Mouse (Mus musculus): ENCODE results near the gene Fam25c.
"Not testable (repeated sequence)": the region's sequence is repeated elsewhere in the genome, so short reads cannot be mapped to it uniquely, and the experiment has no call there.

Fam25c gene

DNA sequence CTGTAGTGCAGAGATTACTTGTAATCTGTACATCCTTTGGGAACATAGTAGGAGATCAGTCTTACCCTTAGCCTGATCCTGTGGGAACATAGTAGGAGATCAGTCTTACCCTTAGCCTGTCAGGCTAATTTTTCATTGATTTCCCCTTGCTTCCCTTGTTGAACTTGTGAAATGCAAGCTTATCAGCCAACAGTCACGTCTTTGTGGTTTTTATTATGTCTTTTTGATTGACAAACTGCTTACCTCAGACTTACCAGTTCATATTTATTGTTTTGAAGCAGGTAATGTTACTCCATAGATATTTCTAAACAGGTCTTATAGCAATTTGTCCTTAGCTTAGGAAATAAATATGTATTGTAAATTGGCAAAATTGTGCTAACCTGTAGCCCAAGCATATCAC, 27.6 kb downstream of the Fam25c start:
- DNase-seq (ENCODE audit: low read depth, low spot score): no peak

- no peak for DNase-seq (ENCODE audit: low read depth, low spot score)
Measured at GRCm38 (mm10) chr14:34326606-34327005, 28.6 kb downstream of the Fam25c start.

DNA sequence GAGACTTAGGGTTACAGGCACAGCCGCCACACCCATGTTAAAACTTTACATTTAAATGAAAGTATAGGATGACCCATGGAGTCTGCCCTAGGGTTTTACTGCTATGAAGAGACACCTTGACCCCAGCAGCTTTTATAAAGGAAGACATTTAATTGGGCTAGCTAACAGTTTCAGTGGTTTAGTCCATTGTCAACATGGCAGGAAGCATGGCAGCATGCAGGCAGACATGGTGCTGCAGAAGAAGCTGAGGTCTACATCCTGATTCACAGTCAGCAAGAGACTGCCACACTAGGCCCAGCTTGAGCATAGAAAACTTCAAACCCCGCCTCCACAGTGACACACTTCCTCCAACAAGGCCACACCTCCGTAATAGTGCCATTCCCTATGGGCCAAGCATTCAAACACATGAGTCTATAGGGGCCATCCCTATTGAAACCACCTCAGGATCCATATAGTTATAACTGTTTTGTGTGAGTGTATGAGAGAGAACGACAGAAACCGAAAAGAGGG, 31.6 kb downstream of the Fam25c start:
- DNase-seq (ENCODE audit: low read depth, low spot score): peak; percentile 82

DNA sequence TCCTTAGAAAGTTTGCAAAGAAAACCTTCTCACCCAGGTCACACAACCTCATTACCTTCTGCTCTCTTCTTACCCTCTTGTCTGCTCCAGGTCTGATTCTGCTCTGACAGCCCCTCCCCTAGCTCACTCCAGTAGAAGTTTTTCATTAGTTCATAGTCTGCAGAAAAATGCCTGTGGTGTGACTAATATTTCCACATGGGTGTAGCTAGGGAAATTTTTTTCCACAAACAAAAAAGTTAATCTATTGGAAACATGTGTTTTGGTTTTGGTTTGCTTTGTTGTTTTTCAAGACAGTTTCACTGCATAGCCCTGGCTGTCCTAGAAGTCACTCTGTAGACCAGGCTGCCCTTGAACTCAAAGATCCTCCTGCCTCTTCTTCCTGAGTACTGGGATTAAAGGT, 37.1 kb downstream of the Fam25c start:
- DNase-seq (ENCODE audit: low read depth, low spot score): no peak

DNA sequence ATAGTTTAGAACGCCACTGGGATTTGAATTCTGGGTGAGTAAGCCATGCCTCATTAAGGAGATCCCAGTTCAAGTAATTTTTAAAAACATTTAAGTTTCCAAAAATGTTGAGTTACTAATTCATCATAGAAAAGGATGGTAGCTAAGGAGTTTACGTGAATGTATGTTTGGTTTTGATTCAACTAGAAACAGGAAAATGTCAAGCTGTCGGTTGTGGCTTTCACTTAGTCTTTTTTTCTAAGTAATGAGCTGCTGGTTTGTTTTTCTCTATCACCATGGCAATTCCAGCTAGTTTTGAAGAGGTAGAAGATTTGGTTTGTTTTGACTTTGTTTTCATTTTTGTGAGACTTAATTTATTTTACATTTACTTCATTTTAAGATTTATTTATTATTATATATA, 37.8 kb downstream of the Fam25c start:
- no peak for DNase-seq (ENCODE audit: low read depth, low spot score)

GRCm38 (mm10) chr14:34316346-34316745, 38.9 kb downstream of the Fam25c start:
- DNase-seq (ENCODE audit: low read depth, low spot score): peak; percentile 48

- no peak for DNase-seq (ENCODE audit: low read depth, low spot score)
Measured at GRCm38 (mm10) chr14:34314796-34315195, 40.4 kb downstream of the Fam25c start.

GRCm38 (mm10) chr14:34314383-34314782, 40.9 kb downstream of the Fam25c start:
- not testable (repeated sequence) for DNase-seq (ENCODE audit: low read depth, low spot score)

DNA sequence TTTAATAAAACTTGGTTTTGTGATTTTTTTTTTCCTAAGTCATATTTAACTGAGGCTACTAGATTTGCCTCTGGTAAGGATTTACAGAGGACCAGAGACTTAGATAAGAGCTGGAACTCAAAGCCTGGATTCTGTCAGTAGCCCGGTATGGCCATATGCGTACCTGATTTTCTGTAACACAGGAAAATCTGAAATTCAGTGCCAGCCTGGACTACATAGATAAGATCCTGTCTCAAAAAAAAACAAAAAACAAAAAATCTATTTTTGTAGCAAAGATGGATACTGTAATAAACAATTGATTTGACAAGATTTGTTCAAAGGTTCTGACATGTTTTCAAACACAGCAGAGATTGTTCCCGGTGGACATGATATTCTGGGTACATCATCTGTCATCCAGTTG, 41.6 kb downstream of the Fam25c start:
- DNase-seq (ENCODE audit: low read depth, low spot score): no peak

- DNase-seq (ENCODE audit: low read depth, low spot score): peak; percentile 62
Measured at GRCm38 (mm10) chr14:34312339-34313048, 42.7 kb downstream of the Fam25c start.

GRCm38 (mm10) chr14:34311691-34312090, 43.5 kb downstream of the Fam25c start:
- DNase-seq (ENCODE audit: low read depth, low spot score): peak; percentile 66

- DNase-seq (ENCODE audit: low read depth, low spot score): peak; percentile 58
Measured at GRCm38 (mm10) chr14:34311021-34311631, 44.1 kb downstream of the Fam25c start.

DNA sequence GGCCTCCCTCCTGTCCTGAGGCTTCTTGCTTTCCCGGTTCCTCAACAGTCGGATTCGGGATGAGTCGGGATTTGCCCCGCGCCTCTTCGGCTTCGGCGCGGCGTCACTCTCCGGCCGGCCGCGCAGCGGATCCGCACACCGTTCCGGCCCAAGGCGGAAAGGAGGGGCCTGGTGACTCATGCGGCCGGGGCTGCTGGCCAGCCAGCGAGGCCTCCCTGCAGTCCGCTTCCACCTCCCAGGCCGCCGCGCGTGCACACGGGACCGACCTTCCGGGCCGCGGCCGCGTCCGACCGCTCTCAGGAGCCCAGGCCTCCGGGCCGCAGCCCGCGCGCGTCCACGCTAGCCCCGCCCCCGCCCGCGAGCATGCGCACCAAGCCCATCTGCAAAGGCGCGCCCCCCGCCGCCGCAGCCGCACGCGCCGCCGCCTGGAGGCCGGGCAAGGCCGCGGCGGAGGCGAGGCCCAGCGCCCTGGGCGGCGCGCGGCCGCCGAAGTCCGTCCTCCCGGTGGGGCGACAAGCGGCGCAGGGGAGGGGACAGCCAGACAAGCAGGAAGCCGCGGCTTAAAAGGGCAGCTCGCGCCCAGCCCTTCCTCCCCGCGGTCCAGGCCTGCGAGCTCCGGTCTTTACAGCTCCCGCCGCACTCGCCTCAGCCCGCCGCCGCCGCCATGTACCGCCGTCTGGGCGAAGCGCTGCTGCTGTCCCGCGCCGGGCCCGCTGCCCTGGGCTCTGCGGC, 44.8 kb downstream of the Fam25c start, which contains the start of the genes Shld2 and Glud1:
Gene Shld2, minus strand, starts transcription at position 260 of the 732 bp plus-strand sequence.
Gene Glud1, plus strand, starts transcription at position 494 of the 732 bp plus-strand sequence.
- peak; percentile 97 for DNase-seq (ENCODE audit: low read depth, low spot score)

DNA sequence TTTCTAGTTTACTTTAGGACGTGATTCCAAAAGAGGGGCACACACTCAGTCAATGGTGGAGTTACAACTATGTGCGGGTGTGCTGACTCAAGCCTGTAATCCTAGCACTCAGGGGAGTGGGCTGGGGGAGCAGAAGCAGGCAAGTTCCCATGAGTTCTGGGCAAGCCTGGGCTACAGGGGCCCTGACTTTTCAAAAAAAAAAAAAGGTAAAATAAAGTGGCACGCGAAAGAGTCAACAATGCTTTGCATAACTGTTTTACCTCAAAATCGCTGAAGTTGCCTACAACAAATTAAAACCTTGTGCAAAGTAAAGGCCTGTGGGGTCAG, 45.4 kb downstream of the Fam25c start:
- DNase-seq (ENCODE audit: low read depth, low spot score): no peak

DNA sequence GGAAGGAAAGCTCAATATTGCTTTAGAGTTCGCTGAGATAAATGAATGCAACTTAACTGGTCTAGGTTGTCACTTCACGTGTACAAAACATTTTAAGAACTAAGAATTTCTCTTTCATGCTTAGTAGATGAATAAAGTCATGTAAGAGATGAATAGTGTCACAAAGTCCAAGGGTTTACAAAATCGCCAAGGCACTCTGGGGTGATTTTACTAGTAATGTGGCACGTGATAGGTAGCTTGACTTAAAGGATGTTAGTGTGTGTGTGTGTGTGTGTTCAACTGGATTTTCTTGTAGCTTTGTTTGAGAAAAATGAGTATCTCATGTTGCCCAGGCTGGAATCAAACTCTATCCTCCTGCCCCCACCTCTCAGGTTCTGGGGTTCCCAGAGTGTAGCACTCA, 46.0 kb downstream of the Fam25c start:
- DNase-seq (ENCODE audit: low read depth, low spot score): no peak

GRCm38 (mm10) chr14:34303265-34303680, 52.0 kb downstream of the Fam25c start:
- peak; percentile 35 for DNase-seq (ENCODE audit: low read depth, low spot score)

DNA sequence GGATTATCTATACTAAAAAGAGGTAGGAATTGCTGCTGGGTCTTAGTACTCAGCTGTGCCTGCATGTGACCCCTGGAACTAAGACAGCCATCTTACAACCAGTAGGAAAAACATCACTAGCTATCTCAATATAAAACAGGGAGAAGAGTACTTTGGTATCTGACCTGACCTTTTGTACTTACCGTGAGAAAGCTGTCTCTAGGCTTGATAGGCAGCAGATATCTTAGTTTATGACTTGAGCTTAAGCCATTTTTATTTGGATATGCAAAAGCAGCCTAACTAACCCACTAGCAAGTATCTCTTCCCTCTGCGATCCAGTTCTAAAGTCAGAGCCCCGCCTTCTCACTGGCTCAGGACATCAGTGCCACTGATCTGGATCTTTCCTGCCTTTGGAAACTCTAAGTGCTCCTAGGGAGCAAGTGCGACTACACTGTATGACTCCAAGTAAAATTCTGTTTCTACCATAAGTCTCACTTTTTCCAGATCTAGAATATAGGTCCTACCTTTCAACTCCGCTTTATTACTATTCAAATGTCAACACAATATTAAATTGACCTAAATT, 52.5 kb downstream of the Fam25c start:
- peak; percentile 33 for DNase-seq (ENCODE audit: low read depth, low spot score)

All from ZHBTc4 (cell line).